Mouse (Mus musculus): Measurements from ENCODE around the gene Nek7. TPM values are rescaled to one million over a fixed set of nuclear protein-coding genes. Genes with fewer than 3 reads are reported as not detected.

Gene Nek7
- polyA plus RNA-seq, 1 experiment from 2014 or later = 24.3 TPM

DNA sequence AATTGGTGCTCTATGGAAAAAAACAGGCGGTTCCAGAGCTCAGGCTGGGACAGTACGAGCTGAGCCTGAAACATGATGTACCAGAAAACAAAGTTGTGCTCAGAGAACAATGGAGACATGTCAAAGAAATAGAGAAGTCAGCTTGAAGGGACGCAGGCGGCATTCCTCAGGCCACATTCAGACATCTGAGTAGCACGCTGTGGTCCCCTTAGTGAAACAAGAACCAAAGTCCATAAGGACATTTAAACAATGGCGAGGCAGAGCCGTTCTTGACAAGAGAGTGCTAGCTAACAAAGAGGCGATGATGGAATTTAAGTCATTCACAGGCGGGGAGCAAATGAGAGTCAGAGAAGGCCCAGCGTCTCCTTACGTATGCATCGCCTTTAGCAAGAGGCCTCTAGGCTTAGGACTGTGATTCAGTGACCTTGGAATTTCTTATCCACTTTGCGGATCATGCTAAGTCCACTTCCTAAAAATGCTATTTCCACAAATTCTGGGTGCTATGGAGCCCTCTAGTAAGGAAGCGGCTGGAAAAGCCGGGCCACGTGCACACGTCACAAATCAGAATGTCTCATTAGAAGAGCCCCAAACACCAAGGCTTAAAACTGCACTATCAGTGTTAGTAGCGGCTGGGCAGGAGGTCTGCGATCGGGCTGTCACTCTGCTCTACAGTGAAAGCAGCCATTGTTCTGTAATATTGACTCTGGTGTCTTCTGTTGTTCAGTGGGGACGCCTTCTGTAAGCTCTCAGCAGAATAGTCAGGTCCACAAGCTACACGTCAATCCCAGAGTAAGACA, 48.2 kb downstream of the Nek7 start:
- Histone ChIP-seq H3K4me3 (replicated peaks; ENCODE audit: low read depth, low read length) (no peak overlapping the region), H3K4me2 (ENCODE audit: low read length) (peak overlapping the region; percentile 41), H3K27ac (replicated peaks; ENCODE audit: low read depth, low read length) (peak overlapping the region; percentile 60), H3K4me1 (ENCODE audit: control insufficient read depth, insufficient read depth, low read length) (peaks cover 8% of the 10 kb centered on the region), H3K9ac (replicated peaks; ENCODE audit: low read length) (0 out of 2 replicates have a peak overlapping the region, but pooled peaks have one; percentile 12), H3K27me3 (ENCODE audit: control insufficient read depth, insufficient read depth, low read length) (no peaks in the 10 kb centered on the region), H3K36me3 (ENCODE audit: control insufficient read depth, insufficient read depth, low read length) (no peaks in the 10 kb centered on the region), H3K9me3 (ENCODE audit: control insufficient read depth, low read length) (no peaks in the 10 kb centered on the region)
- WGBS = 8% methylated on average over 22 of the region's 22 CpGs
- ATAC-seq (ENCODE audit: low FRiP score, low TSS enrichment) = peak; percentile 59
- DNase-seq = peak; percentile 65

DNA sequence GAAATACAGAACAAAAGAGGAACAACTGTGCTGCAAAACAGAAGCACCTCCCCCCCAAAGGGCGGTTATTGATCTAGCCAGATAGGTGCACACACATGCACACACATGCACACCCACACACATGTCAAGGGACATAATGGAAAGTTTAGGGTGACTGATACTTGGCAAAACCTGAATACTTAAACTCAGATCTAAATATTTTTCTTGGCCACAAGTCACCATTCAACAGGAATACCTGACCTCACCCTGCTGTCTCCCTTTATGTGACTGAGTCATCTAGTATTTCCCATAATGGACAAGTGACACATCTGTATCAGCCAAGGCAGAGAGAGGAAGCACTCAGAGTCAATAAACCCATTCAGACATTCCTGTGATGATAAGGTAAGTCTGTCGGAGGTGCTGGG, 48.9 kb downstream of the Nek7 start:
- Histone ChIP-seq H3K4me3 (replicated peaks; ENCODE audit: low read depth, low read length) (no peak overlapping the region), H3K4me1 (ENCODE audit: control insufficient read depth, insufficient read depth, low read length) (peaks cover 8% of the 10 kb centered on the region), H3K9ac (replicated peaks; ENCODE audit: low read length) (no peak overlapping the region), H3K36me3 (ENCODE audit: control insufficient read depth, insufficient read depth, low read length) (no peaks in the 10 kb centered on the region), H3K27me3 (ENCODE audit: control insufficient read depth, insufficient read depth, low read length) (no peaks in the 10 kb centered on the region), H3K9me3 (ENCODE audit: control insufficient read depth, low read length) (no peaks in the 10 kb centered on the region), H3K4me2 (ENCODE audit: low read length) (no peak overlapping the region), H3K27ac (replicated peaks; ENCODE audit: low read depth, low read length) (no peak overlapping the region)
- 63% methylated on average over 2 of the region's 2 CpGs for WGBS
- DNase-seq (no peak), ATAC-seq (ENCODE audit: low FRiP score, low TSS enrichment) (no peak)

DNA sequence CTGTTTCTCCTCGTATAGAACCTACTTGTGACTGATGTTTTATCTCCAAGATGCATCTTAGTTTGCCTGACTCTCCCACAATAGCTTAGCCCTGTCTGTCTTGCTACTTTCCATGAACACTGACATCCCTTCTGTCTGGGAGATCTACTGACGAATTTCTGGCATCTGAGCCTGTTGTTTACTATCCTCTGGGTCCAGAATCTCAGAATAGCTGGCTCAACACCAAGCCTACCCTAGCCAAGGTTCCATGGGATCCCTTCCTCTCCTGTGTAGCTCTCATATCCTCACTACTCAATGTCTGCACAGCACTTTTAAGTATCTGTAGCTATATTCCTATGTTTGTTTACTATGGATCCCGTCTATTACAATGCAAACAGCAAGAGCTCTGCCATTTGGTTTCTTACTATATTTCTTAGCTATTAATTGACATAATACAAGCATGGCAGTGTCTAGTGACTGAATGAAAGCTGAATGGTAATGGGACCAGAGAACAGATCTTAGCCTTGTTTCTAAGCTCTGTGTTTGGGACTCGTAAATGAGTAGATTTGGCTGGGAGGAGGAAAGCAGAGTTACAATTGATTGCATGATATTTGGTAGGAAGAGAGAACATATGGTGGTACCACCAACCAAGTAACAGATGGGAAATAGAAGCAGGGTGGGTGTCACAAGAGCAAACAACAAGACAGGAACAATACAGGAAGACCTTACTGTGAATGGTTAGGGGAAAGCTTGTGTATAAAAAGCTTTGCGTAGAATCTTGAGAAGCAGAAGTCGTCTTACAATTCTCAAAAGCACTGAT, 51.3 kb downstream of the Nek7 start:
- Histone ChIP-seq H3K27ac (replicated peaks; ENCODE audit: low read depth, low read length) (no peak overlapping the region), H3K4me2 (ENCODE audit: low read length) (no peak overlapping the region), H3K9me3 (ENCODE audit: control insufficient read depth, low read length) (no peaks in the 10 kb centered on the region), H3K4me1 (ENCODE audit: control insufficient read depth, insufficient read depth, low read length) (peaks cover 8% of the 10 kb centered on the region), H3K4me3 (replicated peaks; ENCODE audit: low read depth, low read length) (no peak overlapping the region), H3K9ac (replicated peaks; ENCODE audit: low read length) (no peak overlapping the region), H3K36me3 (ENCODE audit: control insufficient read depth, insufficient read depth, low read length) (no peaks in the 10 kb centered on the region), H3K27me3 (ENCODE audit: control insufficient read depth, insufficient read depth, low read length) (no peaks in the 10 kb centered on the region)
- DNase-seq = no peak
- no peak for ATAC-seq (ENCODE audit: low FRiP score, low TSS enrichment)
- whole genome bisulfite sequencing = 83% methylated on average over 6 of the region's 6 CpGs

DNA sequence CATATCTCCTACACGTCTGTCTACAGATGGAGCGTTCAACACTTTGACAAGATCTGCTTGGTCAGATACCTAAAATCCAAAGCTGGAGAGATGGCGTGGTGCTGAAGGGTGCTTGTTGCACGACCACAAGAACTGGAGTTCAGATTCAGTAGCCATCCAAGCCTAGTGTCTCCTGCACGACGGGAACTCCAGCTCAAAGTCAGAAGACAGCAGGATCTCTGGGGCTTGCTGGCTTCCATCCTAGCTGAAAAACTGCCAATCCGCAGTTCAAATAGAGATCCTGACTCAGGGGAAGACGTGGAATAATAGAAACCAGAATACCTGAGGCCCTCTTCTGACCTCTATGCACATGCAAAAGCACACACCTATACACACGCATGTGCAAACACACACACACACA, 52.0 kb downstream of the Nek7 start:
- H3K4me2 ChIP-seq (ENCODE audit: low read length) = no peak overlapping the region
- H3K27me3 ChIP-seq (ENCODE audit: control insufficient read depth, insufficient read depth, low read length) = no peaks in the 10 kb centered on the region
- no peak overlapping the region for H3K4me3 ChIP-seq (replicated peaks; ENCODE audit: low read depth, low read length)
- DNase-seq (no peak), ATAC-seq (ENCODE audit: low FRiP score, low TSS enrichment) (no peak)
- no peaks in the 10 kb centered on the region for H3K36me3 ChIP-seq (ENCODE audit: control insufficient read depth, insufficient read depth, low read length)
- 90% methylated on average over 9 of the region's 9 CpGs for WGBS
- H3K4me1 ChIP-seq (ENCODE audit: control insufficient read depth, insufficient read depth, low read length) = peaks cover 8% of the 10 kb centered on the region
- H3K9ac ChIP-seq (replicated peaks; ENCODE audit: low read length) = no peak overlapping the region
- H3K9me3 ChIP-seq (ENCODE audit: control insufficient read depth, low read length) = no peaks in the 10 kb centered on the region
- H3K27ac ChIP-seq (replicated peaks; ENCODE audit: low read depth, low read length) = no peak overlapping the region

DNA sequence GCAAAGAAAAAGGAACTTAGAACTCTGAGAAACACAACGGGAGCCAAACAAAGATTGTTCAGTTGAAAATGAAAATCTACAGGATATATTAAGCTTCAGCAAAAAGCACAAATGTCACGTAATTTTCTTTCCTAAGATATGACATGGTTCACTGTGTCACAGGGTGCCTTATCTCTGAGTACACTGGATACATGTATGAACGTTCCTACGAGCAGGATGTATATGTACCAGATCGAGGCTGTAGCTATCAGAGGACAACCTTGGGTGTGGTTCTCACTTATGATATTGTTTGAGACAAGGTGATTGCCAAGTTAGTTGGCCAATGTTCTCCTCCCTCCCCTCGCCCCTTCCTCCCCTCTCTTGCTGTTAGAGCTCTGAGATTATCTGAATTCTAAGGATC, 55.3 kb downstream of the Nek7 start:
- no peak for ATAC-seq (ENCODE audit: low FRiP score, low TSS enrichment)
- H3K4me3 ChIP-seq (replicated peaks; ENCODE audit: low read depth, low read length) = no peak overlapping the region
- H3K9me3 ChIP-seq (ENCODE audit: control insufficient read depth, low read length) = no peaks in the 10 kb centered on the region
- H3K4me1 ChIP-seq (ENCODE audit: control insufficient read depth, insufficient read depth, low read length) = peaks cover 4% of the 10 kb centered on the region; the same call in 1 of the 2 replicates
- no peak overlapping the region for H3K4me2 ChIP-seq (ENCODE audit: low read length)
- WGBS = 92% methylated on average over 6 of the region's 6 CpGs
- H3K36me3 ChIP-seq (ENCODE audit: control insufficient read depth, insufficient read depth, low read length) = no peaks in the 10 kb centered on the region
- H3K27me3 ChIP-seq (ENCODE audit: control insufficient read depth, insufficient read depth, low read length) = no peaks in the 10 kb centered on the region
- DNase-seq = no peak
- no peak overlapping the region for H3K27ac ChIP-seq (replicated peaks; ENCODE audit: low read depth, low read length)
- no peak overlapping the region for H3K9ac ChIP-seq (replicated peaks; ENCODE audit: low read length)

DNA sequence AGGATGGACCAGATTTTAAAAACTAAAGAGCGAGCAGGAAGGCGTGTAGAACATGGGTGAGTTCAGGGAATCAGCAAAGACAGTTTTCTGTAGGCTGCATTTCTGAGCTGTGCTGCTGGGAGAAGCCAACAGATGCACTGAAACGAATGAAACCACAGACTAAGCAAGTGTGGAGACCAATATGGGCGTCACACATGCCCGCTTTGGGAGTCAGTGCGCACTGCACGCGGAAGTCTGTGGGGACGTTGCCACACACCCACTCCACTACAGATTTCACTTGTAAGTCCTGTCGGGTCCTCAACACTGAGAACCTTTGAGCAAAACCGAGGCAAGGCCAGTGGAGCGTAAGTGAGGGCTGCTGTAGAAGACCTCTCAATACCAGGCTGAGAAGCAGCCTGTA, 59.2 kb downstream of the Nek7 start:
- 94% methylated on average over 12 of the region's 12 CpGs for WGBS
- Histone ChIP-seq H3K4me2 (ENCODE audit: low read length) (no peak overlapping the region), H3K4me1 (ENCODE audit: control insufficient read depth, insufficient read depth, low read length) (peaks cover 9% of the 10 kb centered on the region; the same call in 1 of the 2 replicates), H3K4me3 (replicated peaks; ENCODE audit: low read depth, low read length) (no peak overlapping the region), H3K9me3 (ENCODE audit: control insufficient read depth, low read length) (no peaks in the 10 kb centered on the region), H3K27ac (replicated peaks; ENCODE audit: low read depth, low read length) (no peak overlapping the region), H3K27me3 (ENCODE audit: control insufficient read depth, insufficient read depth, low read length) (no peaks in the 10 kb centered on the region), H3K36me3 (ENCODE audit: control insufficient read depth, insufficient read depth, low read length) (no peaks in the 10 kb centered on the region), H3K9ac (replicated peaks; ENCODE audit: low read length) (no peak overlapping the region)
- ATAC-seq (ENCODE audit: low FRiP score, low TSS enrichment) (no peak), DNase-seq (no peak)

DNA sequence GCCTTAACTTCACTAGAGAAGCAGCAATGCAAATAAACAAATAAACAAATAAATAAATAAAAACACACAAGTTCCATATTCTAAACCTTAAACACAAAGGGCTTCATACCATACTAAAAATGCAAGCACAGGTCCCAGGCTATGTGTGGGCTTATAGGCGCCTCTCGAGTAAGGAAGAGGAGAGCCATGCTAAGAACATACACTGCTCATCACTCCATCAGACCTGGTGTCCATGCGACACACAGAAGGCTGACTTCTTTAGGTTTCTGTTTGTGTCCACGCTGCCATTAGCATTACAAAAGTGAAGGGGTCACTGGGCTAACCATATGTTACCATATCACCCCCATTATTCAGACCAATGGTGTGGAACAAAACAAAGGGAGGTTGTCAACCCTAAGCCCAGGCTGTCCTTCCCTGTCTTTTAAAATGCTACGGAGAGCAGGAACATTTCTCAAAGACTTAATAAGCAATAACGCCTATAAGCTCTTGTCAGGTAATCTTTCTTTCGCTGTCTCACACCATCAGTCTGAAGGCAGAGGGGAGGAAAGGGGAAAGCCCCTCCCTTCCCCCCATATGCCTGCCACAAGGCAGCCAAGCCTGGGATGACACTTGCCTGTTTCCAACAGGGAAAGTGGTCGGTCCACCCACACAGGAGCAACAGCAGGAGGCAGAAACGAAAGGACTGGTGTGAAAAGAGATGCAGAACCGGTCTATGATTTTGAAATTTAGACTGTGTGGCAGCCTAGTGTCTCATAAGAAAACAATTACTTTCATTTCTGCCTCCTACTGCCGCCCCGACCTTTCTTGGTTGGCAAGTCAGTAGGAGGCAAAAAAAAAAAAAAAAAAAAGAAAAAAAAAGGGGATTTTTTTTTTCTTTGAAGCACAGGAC, 60.5 kb downstream of the Nek7 start:
- H3K27ac ChIP-seq (replicated peaks; ENCODE audit: low read depth, low read length) = peak overlapping the region; percentile 46
- DNase-seq = peak; percentile 36
- no peak overlapping the region for H3K4me3 ChIP-seq (replicated peaks; ENCODE audit: low read depth, low read length)
- peak overlapping the region; percentile 1; the same call in 1 of the 2 replicates for H3K9ac ChIP-seq (replicated peaks; ENCODE audit: low read length)
- H3K36me3 ChIP-seq (ENCODE audit: control insufficient read depth, insufficient read depth, low read length) = no peaks in the 10 kb centered on the region
- WGBS = 8% methylated on average over 12 of the region's 12 CpGs
- no peaks in the 10 kb centered on the region for H3K27me3 ChIP-seq (ENCODE audit: control insufficient read depth, insufficient read depth, low read length)
- peak; percentile 73; the same call in 1 of the 2 replicates for ATAC-seq (ENCODE audit: low FRiP score, low TSS enrichment)
- H3K9me3 ChIP-seq (ENCODE audit: control insufficient read depth, low read length) = no peaks in the 10 kb centered on the region
- peaks cover 9% of the 10 kb centered on the region; the same call in 1 of the 2 replicates for H3K4me1 ChIP-seq (ENCODE audit: control insufficient read depth, insufficient read depth, low read length)
- H3K4me2 ChIP-seq (ENCODE audit: low read length) = peak overlapping the region; percentile 15

DNA sequence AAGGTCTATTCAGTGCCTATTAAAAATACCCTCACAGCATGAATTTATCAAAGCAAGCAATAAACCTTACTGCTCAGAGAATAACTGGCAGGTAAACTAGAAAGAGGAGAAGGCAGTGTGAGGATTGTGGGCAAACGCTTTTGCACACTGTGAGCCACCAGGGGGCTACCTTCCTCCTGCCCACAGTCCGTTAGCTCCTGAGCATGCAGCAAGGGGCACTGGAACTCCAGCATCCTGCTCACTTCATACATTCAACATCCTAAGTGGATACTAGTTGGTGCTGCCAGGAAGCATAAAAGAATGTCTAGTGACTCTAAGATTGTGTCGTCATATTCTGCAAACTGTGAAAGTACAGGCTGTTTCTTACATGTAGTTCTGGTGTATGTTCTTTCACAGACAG, 61.6 kb downstream of the Nek7 start:
- Histone ChIP-seq H3K4me3 (replicated peaks; ENCODE audit: low read depth, low read length) (no peak overlapping the region), H3K36me3 (ENCODE audit: control insufficient read depth, insufficient read depth, low read length) (no peaks in the 10 kb centered on the region), H3K27ac (replicated peaks; ENCODE audit: low read depth, low read length) (no peak overlapping the region), H3K9me3 (ENCODE audit: control insufficient read depth, low read length) (no peaks in the 10 kb centered on the region), H3K4me2 (ENCODE audit: low read length) (no peak overlapping the region), H3K4me1 (ENCODE audit: control insufficient read depth, insufficient read depth, low read length) (peaks cover 9% of the 10 kb centered on the region; the same call in 1 of the 2 replicates), H3K9ac (replicated peaks; ENCODE audit: low read length) (no peak overlapping the region), H3K27me3 (ENCODE audit: control insufficient read depth, insufficient read depth, low read length) (no peaks in the 10 kb centered on the region)
- no peak for ATAC-seq (ENCODE audit: low FRiP score, low TSS enrichment)
- no peak for DNase-seq
- WGBS = 70% methylated on average over 3 of the region's 3 CpGs

Data from midbrain, embryonic 14.5 days (tissue).